Mouse (Mus musculus): ENCODE results near the gene Tomm6.
"Not testable (repeated sequence)": the region's sequence is repeated elsewhere in the genome, so short reads cannot be mapped to it uniquely, and the experiment has no call there.

Tomm6 gene

DNA sequence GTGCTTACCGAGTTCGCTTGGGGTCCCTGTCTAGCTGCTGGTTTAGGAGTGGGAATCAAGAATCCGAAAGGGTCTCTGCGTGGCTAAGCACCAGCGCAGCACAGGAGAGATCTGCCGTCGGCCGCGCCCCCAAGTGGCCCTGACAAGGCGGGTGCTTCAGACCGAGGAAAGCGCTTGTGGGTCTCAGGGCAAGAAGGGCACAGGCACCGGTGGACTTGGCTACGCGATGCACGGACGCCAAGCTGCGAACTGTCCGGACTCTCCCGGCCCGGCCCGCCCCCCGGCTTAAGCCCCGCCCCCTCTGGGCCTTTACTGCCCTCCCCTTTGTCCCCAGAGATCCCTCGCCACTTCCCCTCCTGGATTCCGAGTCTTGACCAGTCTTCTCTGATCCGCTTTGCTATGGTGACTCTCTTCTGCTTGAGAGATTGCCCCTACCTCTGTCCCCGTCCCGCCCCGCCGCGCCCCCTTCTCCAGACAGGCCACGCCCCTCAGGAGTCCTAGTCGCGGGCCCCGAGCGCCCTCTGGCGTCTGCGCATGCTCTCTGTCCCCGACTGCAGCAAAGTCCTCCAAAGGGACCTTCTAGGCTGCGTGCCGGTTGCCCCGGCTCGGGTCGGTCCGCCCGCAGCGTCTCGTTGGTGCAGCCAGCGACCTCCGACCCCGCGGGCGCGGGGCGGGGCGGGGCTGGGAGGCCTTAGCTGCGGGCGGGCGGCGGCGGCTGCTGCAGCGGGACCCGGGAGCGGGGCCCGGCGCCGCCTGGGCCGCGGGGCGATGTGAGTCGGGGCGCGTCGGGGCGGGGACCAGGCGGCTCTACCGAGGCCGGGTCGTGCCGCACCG, 6.5 kb upstream of the Tomm6 start, which contains the start of gene Prickle4:
Gene Prickle4 (minus strand): TSS at position 234 of the 834 bp plus-strand sequence.
- peak; percentile 97 for DNase-seq

DNA sequence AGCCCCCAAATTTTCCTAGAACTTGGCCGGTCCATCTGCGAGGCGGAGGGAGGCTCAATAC, 6.1 kb upstream of the Tomm6 start, which contains the start of gene Gm21981:
Gene Gm21981 (minus strand): TSS at position 14 of the 61 bp plus-strand sequence.
- no peak for DNase-seq

DNA sequence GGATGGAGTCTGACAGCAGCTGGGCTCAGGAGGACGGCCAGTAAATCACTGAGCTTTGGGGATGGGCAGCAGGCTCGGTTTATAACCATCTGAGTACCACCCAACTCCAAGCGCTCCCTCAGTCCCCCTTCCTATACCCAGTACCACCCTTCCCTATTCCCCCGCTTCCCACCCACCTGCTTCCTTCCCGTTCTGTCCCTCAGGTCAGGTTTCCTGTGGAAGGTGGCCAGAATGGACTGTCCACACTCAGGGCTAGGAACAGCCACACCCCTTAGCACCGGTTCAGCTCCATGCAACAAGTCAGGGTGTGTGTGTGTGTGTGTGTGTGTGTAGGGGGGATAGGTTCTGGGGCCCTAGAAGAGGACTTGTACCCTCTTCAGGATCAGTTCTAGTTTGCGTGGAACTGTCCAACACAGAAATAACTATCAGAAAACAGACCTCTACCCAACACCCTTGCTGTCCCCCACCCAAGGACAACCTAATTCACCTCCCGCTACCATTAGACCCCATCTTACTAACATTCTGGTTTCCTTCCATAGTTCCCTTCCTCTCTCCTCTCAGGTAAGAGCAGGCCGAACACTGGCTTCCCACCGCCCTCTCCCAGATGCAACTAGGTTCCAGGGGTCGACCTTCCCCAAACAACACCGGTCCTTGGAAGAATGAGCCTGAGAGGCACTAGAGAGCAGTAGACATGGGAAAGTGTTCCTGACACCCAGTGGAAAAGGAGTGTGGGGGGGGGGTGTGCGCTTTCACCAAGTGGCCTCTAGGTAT, 5.7 kb upstream of the Tomm6 start:
- peak; percentile 54 for DNase-seq

DNA sequence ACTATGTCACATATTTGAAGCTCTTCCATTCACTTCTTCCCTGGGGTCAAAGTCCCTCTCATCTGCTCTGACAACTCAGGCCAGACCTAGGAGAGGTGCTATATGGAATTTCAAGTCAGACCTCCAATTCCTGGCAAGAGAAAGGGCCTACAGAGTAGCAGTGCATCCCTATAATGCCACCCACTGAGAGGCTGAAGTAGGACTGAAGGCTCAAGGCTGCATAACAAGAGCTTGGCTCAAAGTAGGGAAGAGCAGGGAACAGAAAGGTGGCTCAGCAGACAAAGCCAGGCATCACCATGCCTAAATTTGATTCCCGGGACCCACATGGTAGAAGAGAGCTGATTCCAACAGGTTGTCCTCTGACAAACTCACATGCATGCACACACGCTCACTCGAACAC, 3.5 kb upstream of the Tomm6 start:
- DNase-seq, result no peak

DNA sequence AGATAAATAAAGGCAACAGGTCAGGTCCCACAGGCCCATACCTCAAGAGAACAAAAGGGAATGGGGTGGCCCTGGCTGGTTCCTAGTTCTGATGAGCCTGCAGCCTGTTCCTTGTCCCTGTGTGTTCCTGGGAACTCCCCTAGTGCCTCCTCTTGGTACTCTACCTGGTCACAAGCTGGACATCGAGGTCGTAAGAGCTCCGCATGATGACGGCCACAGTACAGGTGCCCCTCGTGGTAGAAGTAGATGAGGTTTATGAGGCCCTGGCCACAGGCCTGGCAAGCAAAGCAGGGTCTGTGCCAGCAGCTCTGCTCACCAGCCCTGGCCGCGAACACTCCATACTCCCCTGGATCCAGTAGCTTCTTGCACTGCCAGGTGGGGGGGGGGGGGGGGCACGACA, 1.7 kb upstream of the Tomm6 start:
- DNase-seq, result peak; percentile 57

DNA sequence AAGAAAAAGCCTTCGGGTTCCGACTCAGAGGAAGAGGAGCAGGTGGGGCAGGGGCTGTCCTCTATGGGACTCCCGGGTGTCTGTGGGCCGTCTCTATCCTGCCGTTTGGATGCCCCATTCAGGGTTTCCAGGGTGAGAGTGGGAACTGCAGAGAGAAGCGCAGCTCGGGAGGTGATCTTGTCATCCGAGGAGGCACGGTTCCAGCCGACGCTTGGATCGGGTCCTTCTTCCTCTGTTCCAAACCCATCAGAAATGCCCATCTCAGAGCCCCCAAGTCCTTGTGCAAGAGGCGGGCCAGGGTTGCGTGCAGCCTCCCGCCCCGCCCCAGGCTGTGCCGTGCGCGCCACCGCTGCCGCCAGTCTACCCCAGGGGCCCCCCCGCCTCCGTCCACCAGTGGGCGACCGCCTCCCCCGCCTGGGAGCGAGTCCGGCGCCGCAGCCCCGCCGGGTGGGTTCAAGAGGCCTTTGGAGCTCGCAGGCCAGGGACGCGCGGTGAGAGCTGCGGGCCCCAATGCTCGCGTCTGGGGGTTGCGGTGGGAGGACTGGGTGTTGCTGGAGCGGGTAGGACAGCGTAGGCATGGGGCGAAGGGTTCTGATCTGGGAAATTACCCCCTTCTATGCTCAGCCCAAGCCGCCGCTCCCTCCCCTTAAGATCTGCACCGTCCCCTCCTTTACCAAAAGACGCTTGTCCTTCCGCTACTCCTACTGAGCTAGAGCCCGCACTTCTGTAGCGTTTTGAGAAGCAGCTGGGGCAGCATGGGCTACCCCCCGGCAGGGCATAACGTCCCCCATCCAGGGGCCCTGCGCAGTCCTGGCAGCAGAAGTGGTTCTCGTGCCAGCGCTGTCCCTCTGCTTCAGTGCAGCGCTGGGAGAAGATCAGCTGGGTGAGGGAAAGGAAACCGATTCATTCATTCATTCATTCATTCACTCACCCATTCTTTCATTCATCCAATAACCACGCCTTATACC, 706 bp upstream of the Tomm6 start, which contains the start of gene Frs3:
Gene Frs3 (plus strand): TSS at position 423 of the 968 bp plus-strand sequence.
- DNase-seq, result peak; percentile 83

DNA sequence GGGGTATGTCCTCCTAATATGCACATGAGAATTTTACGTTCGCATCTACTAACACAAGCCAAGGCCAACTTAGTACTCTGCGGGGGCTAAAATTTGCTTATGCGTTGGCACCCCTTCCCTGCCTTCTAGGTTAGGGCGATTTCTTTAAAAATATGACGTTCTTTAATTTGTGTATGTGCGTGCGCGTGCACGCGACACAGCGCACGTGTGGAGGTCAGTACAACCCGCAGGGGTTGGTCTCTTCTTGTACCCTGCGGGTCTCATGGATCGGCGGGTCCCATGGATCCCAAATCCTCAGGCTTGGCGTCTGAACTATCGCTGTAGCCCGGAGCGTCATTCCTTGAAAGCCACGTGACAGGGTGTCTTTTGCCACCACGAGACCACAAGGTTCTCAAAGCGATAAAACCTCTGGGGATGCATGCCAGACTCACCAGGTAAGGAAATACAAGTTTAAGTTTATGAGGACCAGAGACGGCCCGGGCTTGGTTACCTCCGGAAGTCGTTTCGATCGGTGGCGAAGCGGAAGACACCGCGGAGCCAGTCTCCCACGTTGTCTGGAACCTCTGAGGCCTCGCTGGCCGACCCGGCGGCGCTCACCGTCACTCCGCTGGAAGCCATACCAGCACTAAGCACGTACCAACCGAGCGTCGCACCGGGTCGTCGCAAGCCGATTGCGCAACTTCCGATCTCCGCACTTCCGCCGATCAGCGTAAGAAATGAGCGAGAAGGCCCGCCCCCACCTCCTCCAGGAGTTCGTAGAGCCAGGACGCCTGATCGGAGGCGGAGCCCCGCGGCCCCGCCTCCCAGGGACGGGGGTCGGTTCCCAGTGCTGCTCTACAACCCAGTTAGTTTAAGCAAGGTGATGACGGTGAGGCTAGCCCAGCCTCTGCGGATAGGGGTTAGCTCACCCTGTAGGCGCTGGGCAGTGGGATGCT, 510 bp downstream of the Tomm6 start:
- DNase-seq, result peak; percentile 96

DNA sequence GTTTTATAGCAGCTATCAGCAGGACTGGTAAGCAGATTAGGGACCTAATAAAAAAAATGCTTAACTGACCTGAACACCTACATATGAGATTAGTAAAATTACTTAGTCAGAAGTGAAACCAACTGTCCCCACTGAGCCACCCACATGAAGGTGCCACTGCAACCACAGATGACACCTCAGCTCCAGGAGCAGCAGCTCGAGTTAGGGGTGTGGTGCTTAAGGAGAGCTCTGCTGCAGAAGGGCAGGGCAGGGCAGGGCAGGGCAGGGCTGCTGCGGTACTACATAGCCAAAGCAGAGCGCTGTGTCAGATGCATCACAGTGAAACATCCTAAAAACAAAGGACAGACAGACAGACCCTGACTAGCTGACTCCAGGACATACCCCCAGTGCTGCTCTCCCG, 5.3 kb downstream of the Tomm6 start:
- no peak for DNase-seq

DNA sequence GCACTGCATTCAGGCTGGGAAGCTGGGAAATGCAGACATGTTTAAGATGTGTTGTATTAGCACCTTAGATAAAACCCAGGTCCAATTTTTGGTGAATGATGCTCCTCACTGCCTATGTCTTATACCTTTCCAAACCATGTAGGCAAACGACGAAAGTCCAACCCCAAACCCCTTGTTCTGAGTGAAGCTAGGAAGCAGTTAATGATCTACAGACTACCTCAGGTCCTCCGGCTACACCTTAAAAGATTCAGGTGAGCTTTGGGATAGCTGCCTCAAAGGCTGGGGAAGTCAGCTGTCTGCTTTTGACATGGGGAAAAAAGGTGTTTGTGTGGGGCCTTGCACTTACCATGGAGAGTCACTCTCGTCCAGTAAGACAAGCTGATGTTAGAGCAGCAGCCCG, 9.5 kb downstream of the Tomm6 start:
- no peak for DNase-seq

DNA sequence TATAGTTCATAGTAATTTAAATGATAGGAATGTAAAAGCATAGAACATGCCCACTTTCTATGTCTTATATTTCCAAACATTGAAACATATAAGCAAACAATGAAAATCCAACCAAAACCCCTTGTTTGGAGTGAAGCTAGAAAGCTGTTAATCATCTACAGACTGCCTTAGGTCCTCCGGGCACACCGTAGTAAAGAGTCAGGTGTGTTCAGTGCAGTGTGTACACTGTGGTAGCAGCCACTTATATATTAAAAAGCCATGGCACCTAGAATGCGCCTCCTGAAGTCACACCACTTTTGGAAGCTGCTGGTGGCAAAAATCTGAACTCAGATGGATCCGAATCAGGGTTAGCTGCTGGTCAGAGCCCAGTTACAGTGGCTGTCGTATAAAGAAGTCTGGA, 9.9 kb downstream of the Tomm6 start:
- no peak for DNase-seq

DNA sequence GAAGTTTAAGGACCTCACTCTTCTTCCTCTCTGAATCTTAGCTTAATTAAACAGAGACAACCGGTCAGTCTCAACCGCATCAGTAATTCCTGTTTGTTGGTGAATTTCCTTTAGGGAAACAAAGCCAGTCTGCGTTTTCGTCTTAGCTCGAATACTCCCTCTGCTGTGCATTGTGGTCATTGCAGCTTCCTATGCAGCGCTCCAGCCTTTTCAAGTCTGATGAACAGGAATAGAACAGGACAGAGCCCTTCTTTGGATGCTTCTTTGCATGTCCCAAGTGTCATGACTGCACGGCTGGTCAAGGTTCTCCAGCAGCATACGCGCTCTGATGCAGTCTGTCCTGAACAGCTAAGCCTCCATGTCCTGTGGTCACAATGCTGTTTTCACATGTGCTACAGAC, 11.6 kb downstream of the Tomm6 start:
- DNase-seq, result peak; percentile 45

DNA sequence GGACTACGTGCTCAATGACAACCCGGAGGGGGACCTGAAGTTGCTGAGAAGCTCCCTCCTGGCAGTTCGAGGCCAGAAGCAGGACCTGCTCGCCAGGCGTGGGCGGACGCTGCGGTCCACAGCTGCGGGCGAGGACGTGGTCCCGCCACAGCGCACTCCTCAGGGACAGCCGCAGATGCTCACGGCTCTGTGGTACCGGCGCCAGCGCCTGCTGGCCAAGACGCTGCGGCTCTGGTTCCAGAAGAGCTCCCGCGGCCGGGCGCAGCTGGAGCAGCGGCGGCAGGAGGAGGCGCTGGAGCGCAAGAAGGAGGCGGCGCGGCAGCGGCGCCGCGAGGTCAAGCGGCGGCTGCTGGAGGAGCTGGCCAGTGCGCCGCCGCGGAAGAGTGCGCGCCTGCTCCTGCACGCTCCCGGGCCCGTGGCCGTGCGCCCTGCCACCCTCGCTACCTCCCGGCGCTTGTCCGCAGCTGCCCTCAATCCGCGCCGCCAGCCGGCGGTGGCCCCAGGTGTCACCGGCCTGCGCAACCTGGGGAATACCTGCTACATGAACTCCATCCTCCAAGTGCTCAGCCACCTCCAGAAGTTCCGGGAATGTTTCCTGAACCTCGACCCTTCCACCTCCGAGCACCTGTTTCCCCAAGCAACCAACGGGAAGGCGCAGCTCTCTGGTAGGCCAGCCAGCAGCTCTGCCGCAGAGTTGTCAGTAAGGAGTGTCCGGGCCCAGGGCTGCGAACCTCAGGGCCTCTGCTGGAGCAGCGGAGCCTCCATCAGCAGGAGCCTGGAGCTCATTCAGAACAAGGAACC, 15.7 kb downstream of the Tomm6 start:
- peak; percentile 42 for DNase-seq

DNA sequence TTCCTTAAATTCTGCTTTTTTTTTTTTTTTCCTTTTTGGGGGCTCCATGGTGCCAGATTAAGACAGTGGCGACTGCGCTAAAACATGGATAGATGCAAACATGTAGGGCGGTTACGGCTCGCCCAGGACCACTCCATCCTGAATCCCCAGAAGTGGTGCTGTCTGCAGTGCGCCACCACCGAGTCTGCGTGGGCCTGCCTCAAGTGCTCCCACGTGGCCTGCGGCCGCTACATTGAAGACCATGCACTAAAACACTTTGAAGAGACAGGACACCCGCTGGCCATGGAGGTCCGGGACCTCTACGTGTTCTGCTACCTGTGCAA, 16.2 kb downstream of the Tomm6 start:
- no peak for DNase-seq

DNA sequence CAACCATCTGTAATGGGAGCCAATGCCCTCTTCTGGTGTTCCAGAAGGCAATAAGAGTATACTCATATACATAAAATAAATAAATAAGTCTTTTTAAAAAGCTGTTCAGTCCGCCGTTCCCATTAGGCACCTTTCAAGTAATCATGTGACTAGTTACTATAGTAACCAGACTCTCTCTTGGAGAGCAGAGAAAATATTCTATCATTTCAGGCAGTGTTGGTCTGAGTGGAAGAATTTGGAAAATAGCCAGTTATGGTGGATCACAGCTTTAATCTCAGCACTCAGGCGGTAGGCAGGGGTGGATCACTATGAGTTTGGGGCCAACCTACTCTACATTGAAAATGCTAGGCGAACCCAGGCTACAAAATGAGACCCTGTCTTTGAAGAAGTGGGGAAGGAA, 19.0 kb downstream of the Tomm6 start:
- DNase-seq, result no peak

DNA sequence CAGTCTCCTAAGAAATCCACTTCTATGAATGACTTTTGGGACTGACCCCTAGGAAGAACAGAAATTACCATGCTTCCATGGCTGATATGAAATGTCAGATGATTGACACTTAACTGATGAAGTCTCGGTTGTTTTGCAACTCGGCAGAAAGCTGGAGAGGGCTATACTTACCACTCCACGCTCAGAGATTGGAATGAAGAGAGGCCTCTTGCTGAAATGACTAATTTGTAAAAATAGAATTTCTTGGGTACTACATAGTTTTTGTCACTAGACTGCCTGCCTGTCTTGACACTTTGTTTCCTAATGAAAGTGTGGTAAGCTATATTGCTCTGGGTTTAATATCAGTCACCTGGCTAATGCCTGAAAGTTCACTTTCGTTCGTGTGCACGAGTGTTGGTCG, 23.7 kb downstream of the Tomm6 start:
- DNase-seq, result no peak

DNA sequence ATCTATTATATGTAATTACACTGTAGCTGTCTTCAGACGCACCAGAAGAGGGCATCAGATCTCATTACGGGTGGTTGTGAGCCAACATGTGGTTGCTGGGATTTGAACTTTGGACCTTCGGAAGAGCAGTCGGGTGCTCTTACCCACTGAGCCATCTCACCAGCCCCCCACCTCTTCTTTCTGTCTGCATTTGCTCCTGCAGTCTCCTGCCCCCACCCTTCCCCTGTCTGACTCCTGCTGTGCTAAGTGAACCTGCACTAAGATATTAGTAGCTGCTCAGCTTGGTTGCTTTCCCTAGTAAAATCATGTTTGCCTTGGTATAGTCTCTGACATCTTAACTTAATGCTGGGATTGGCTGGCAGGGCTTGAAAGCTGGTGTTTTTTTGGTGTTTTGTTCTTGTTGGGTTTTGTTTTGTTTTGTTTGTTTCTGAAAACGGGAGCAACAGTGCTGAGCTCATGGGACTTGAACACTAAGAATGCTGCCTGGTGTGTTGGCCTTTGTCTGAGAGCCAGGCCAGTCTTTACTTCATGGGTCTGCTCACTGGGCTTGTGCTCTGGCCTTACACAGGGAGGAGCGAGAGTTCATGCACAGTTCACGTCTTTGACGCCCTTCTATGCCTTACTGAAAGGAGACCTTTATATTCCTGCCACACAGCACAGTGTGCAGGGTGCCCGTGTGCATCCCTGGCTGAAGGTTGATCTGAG, 25.0 kb downstream of the Tomm6 start:
- no peak for DNase-seq

DNA sequence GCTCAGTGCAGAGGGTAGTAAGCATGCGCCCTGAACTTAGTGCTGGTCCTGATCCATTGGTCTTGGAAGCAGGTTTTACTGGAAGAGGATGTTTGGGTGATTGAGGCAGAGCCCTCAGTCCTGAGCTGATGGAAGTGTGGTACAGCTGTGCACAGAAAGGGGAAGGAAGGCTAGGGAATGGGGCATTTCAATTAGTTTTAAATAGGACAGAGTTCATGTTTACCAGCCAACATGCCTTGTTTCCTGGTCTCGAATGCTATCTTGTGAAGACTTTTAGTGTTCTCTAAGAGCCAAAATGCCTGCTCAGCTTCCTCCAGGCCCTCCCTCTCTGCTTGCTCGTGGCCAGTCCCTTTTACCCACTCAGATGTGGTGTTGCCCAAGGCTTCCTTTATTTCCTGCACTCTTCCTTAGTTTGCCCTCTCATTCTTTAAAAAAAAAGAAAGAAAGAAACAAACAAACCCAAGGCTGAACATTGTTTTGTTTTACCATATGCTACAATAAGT, 29.4 kb downstream of the Tomm6 start:
- no peak for DNase-seq

DNA sequence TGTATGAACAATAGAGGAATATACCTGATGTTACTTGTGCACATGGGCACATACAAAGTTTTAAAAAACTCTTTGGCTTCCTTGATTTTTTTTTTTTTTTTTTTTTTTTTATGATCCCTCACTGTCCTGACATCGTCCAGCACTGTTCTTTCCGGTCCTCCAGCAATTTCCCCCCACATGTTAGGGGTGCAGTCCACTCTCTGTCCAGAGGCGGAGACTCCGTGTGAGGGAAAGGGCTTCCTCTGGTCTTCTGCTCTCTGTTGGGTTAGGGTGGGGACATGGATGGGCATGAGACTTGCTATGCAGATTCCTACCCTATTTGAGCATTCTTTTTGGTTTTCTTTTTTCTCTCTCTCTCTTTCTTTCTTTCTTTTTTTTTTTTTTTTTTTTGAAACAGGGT, 30.3 kb downstream of the Tomm6 start:
- no peak for DNase-seq

DNA sequence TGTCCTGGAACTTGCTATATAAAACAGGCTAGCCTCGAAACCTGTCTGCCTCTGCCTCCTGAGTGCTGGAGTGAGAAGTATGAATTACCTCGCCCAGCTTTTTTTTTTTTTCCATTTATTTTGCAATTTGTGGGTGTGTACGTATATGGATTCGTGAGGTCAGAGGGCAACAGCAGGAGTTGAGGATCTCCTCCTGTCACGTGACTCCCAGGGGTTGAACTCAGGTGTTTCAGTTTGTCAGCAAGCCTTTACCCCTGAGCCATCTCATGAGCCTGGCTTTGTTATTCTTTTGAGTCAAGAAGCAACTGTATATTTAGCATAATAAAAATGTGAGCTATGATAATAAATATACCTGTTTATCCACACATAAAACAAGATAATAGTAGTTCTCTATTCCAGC, 32.5 kb downstream of the Tomm6 start:
- DNase-seq, result no peak

DNA sequence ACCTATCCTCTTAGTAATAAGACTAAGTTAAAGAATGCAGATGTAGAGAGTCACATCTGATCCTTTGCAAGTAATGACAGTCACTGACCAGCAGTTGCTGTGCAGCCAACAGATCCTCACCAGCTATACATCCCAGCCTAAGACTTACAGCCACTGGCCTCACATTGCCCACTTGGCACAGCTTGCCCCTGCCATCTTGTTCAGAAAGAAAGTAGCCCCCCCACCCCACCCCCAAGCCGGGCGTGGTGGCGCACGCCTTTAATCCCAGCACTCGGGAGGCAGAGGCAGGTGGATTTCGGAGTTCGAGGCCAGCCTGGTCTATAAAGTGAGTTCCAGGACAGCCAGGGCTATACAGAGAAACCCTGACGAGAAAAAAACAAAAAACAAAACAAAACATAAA, 33.8 kb downstream of the Tomm6 start:
- not testable (repeated sequence) for DNase-seq

DNA sequence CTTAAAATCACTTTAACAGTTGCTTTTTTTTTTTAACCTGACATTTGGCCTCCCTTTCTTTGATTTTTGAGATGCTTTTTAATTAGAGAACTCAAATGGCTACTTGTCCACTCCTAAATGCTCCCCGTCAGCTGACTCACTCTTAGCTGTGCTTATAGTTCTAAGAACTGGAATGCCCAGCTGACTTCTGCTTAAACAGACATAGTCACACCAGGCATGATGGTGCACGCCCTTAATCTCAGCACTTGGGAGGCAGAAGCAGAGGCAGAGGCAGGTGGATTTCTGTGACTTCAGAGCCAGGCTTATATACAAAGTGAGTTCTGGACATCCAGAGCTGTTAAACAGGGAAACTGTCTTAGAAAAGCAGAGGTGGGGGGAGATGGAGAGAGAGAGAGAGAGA, 36.2 kb downstream of the Tomm6 start:
- no peak for DNase-seq
